Mouse (Mus musculus) megakaryocyte, embryonic 14.5 days (primary cell): ENCODE results near the gene Gm44502.

Experiments used
- FLI1 ChIP-seq: IDR thresholded peaks from 2 replicates; pipeline ENCODE4 v1.6.1; 2012; ENCODE audit warnings: low read length, inconsistent platforms, mixed read lengths
- GATA1 ChIP-seq: IDR thresholded peaks from 3 replicates; pipeline ENCODE4 v1.6.1; 2012; ENCODE audit warnings: mixed read lengths, low read length, inconsistent platforms, borderline replicate concordance

DNA sequence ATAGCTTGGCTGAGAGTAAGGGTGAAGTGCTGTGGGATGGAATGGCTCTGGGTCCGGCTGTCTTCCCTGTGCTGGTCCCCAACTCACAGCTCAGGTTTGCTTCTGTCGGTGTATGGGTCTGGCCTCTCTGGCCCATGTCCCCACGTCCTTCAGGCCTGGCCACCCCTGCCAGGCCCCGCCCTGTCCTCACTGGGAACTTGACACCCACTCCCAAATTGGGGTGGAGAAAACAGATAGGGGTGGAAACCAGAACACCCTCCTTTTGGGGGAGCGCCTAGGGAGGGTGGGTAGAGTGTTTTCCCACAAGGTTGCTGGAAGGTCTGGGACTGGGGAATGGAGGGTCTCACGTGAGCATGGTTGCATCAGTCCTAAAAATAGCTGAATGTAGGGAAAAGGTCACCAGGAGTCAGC is 3.8 kb downstream of the Gm44502 start, which contains the start of gene Cpt1b:
- TF ChIP-seq GATA1: no peak
- no peak for TF ChIP-seq FLI1
